Mouse (Mus musculus) gastrocnemius, postnatal 4 days (tissue): ENCODE measurements around the gene Shank3. TPM values are rescaled to one million over a fixed set of nuclear protein-coding genes. Genes with fewer than 3 reads are reported as not detected.

Experiments
- total RNA-seq, 2 experiments: library from RNA; stranded (reverse); gene quantifications; 2 replicates each; pipeline ENCODE4 v1.2.3; 2021

Gene Shank3
- total RNA-seq, 2 experiments from 2014 or later: 30.4 to 35.7 TPM

Other genes with a start within 250 kb of the Shank3 start
- 10 to 100 TPM; 69.4 to 73.9 TPM for gene Sbf1, start 184.3 kb upstream of the Shank3 start, total RNA-seq
- not detected for gene Adm2, start 176.9 kb upstream of the Shank3 start, total RNA-seq
- gene Miox, start 165.2 kb upstream of the Shank3 start, total RNA-seq: not detected
- 10 to 100 TPM; 45.7 to 47.7 TPM for gene Lmf2, start 144.0 kb upstream of the Shank3 start, total RNA-seq
- 10 to 100 TPM; 83.5 to 87.3 TPM for gene Ncaph2, start 143.9 kb upstream of the Shank3 start, total RNA-seq
- gene Sco2, start 125.8 kb upstream of the Shank3 start, total RNA-seq: 10 to 100 TPM; 11.1 to 12.0 TPM
- under 1 TPM; 0.26 to 0.32 TPM for gene Tymp, start 122.6 kb upstream of the Shank3 start, total RNA-seq
- gene Odf3b, start 120.3 kb upstream of the Shank3 start, total RNA-seq: under 1 TPM; 0.44 to 0.71 TPM
- gene Klhdc7b, start 114.7 kb upstream of the Shank3 start, total RNA-seq: not detected
- not detected for gene Syce3, start 89.1 kb upstream of the Shank3 start, total RNA-seq
- 100 to 1,000 TPM; 189 to 210 TPM for gene Cpt1b, start 73.8 kb upstream of the Shank3 start, total RNA-seq
- gene C730034F03Rik, start 70.0 kb upstream of the Shank3 start, total RNA-seq: 1 to 10 TPM in 1 of 2 experiments, under 1 TPM in 1; 0.83 to 1.2 TPM
- gene Gm44502, start 69.9 kb upstream of the Shank3 start, total RNA-seq: 1 to 10 TPM; 1.7 TPM
- gene Chkb, start 69.7 kb upstream of the Shank3 start, total RNA-seq: 10 to 100 TPM; 35.8 to 51.0 TPM
- under 1 TPM; 0.31 to 0.32 TPM for gene Mapk8ip2, start 45.7 kb upstream of the Shank3 start, total RNA-seq
- 10 to 100 TPM; 13.6 to 15.2 TPM for gene Arsa, start 22.2 kb upstream of the Shank3 start, total RNA-seq
- gene Acr, start 68.7 kb downstream of the Shank3 start, total RNA-seq: under 1 TPM; 0.49 to 0.54 TPM
- gene Rabl2, start 92.3 kb downstream of the Shank3 start, total RNA-seq: 10 to 100 TPM in 1 of 2 experiments, 1 to 10 TPM in 1; 8.1 to 10.2 TPM